Mouse (Mus musculus): ENCODE results near the gene Mark2. TPM values are rescaled to one million over a fixed set of nuclear protein-coding genes. Genes with fewer than 3 reads are reported as not detected.
A peak's percentile ranks its signal among the peaks of the same experiment; 100 is the strongest.
"Not testable (repeated sequence)": the region's sequence is repeated elsewhere in the genome, so short reads cannot be mapped to it uniquely, and the experiment has no call there.

Mark2 gene
- 55.5 and 60.2 TPM in 2 replicates for polyA plus RNA-seq (2015; fragmentation: Nextera tagmentation; extraction: Ambion mirVana)

- Histone ChIP-seq H3K9me3 (no peaks in the 10 kb centered on the region), H3K27ac (peak within 1 kb of the TSS; percentile 88), H3K36me3 (replicated peaks) (no peaks in the 10 kb centered on the region), H3K4me1 (peaks cover 47% of the 10 kb centered on the region), H3K4me2 (peak within 1 kb of the TSS; percentile 91), H3K9ac (peak within 1 kb of the TSS; percentile 87), H3K4me3 (peak within 1 kb of the TSS; percentile 75), H3K27me3 (replicated peaks) (no peaks in the 10 kb centered on the region)
- peak; percentile 94 for ATAC-seq (replicated peaks)
- WGBS: 3% methylated on average over 60 of the region's 63 CpGs
These were observed at the start of gene Mark2 for GRCm38 (mm10) chr19:7341512-7342397. Gene Mark2, minus strand, starts transcription at chr19:7341860.

- H3K36me3 ChIP-seq (replicated peaks): no peaks in the 10 kb centered on the region
- ATAC-seq (replicated peaks): no peak
These were observed 46.8 kb upstream of the Mark2 start for GRCm38 (mm10) chr19:7388488-7388887.

GRCm38 (mm10) chr19:7386042-7386441 is 44.4 kb upstream of the Mark2 start:
- H3K27me3 ChIP-seq (replicated peaks): no peaks in the 10 kb centered on the region
- WGBS: 31% methylated on average over 2 of the region's 2 CpGs

More at GRCm38 (mm10) chr19:7388488-7388887, 46.8 kb upstream of the Mark2 start:
- Histone ChIP-seq H3K9me3 (peaks cover 5% of the 10 kb centered on the region; the same call in 1 of the 2 replicates), H3K4me2 (no peak overlapping the region), H3K27me3 (replicated peaks) (no peaks in the 10 kb centered on the region), H3K4me3 (no peak overlapping the region), H3K4me1 (peaks cover 11% of the 10 kb centered on the region), H3K27ac (no peak overlapping the region), H3K9ac (no peak overlapping the region)
- WGBS: 94% methylated on average over 6 of the region's 6 CpGs

GRCm38 (mm10) chr19:7382903-7383865 is 41.5 kb upstream of the Mark2 start, which contains the start of gene Spindoc:
Gene Spindoc, minus strand, starts transcription at chr19:7382994.
- H3K4me1 ChIP-seq: peaks cover 45% of the 10 kb centered on the region
- H3K4me3 ChIP-seq: peak within 1 kb of the TSS; percentile 85
- ATAC-seq (replicated peaks): peak; percentile 98
- H3K9ac ChIP-seq: peak within 1 kb of the TSS; percentile 90
- H3K27ac ChIP-seq: peak within 1 kb of the TSS; percentile 94
- H3K9me3 ChIP-seq: no peaks in the 10 kb centered on the region
- no peaks in the 10 kb centered on the region for H3K36me3 ChIP-seq (replicated peaks)
- H3K4me2 ChIP-seq: peak within 1 kb of the TSS; percentile 63
- under 1% methylated on average over 51 of the region's 52 CpGs for WGBS
- H3K27me3 ChIP-seq (replicated peaks): no peaks in the 10 kb centered on the region

More at GRCm38 (mm10) chr19:7386042-7386441, 44.4 kb upstream of the Mark2 start:
- Histone ChIP-seq H3K4me1 (peaks cover 22% of the 10 kb centered on the region), H3K36me3 (replicated peaks) (no peaks in the 10 kb centered on the region), H3K4me2 (no peak overlapping the region), H3K27ac (no peak overlapping the region), H3K9ac (no peak overlapping the region), H3K9me3 (peaks cover 4% of the 10 kb centered on the region; the same call in 1 of the 2 replicates), H3K4me3 (no peak overlapping the region)
- no peak for ATAC-seq (replicated peaks)

- H3K9me3 ChIP-seq: no peaks in the 10 kb centered on the region
- ATAC-seq (replicated peaks): peak; percentile 60
- H3K4me2 ChIP-seq: peak overlapping the region; percentile 63
- peak overlapping the region; percentile 94 for H3K27ac ChIP-seq
- no peaks in the 10 kb centered on the region for H3K27me3 ChIP-seq (replicated peaks)
- H3K36me3 ChIP-seq (replicated peaks): no peaks in the 10 kb centered on the region
- peak overlapping the region; percentile 85 for H3K4me3 ChIP-seq
- H3K4me1 ChIP-seq: peaks cover 45% of the 10 kb centered on the region
- H3K9ac ChIP-seq: peak overlapping the region; percentile 90
- under 1% methylated on average over 55 of the region's 60 CpGs for WGBS
These were observed 40.7 kb upstream of the Mark2 start for GRCm38 (mm10) chr19:7382248-7382902.

GRCm38 (mm10) chr19:7381906-7382247 is 40.2 kb upstream of the Mark2 start:
- Histone ChIP-seq H3K4me1 (peaks cover 45% of the 10 kb centered on the region), H3K27me3 (replicated peaks) (no peaks in the 10 kb centered on the region), H3K36me3 (replicated peaks) (no peaks in the 10 kb centered on the region), H3K27ac (peak overlapping the region; percentile 94), H3K4me3 (peak overlapping the region; percentile 85), H3K9me3 (no peaks in the 10 kb centered on the region), H3K4me2 (peak overlapping the region; percentile 63), H3K9ac (peak overlapping the region; percentile 90)
- 0% methylated on average over 8 of the region's 8 CpGs for WGBS
- no peak for ATAC-seq (replicated peaks)

- Histone ChIP-seq H3K9ac (no peak overlapping the region), H3K27ac (no peak overlapping the region), H3K4me1 (peaks cover 31% of the 10 kb centered on the region), H3K4me2 (no peak overlapping the region), H3K36me3 (replicated peaks) (peaks cover 21% of the 10 kb centered on the region; the same call in 1 of the 2 replicates), H3K9me3 (no peaks in the 10 kb centered on the region), H3K27me3 (replicated peaks) (no peaks in the 10 kb centered on the region), H3K4me3 (no peak overlapping the region)
- 74% methylated on average over 2 of the region's 2 CpGs for WGBS
- no peak for ATAC-seq (replicated peaks)
These were observed 36.0 kb upstream of the Mark2 start for GRCm38 (mm10) chr19:7377639-7378038.

GRCm38 (mm10) chr19:7374491-7374890 is 32.8 kb upstream of the Mark2 start:
- H3K36me3 ChIP-seq (replicated peaks): peaks cover 42% of the 10 kb centered on the region
- no peak overlapping the region for H3K4me2 ChIP-seq
- H3K4me1 ChIP-seq: peaks cover 8% of the 10 kb centered on the region
- no peak overlapping the region for H3K4me3 ChIP-seq
- H3K9me3 ChIP-seq: no peaks in the 10 kb centered on the region
- H3K27me3 ChIP-seq (replicated peaks): no peaks in the 10 kb centered on the region
- no peak overlapping the region for H3K27ac ChIP-seq
- 97% methylated on average over 8 of the region's 8 CpGs for WGBS
- no peak for ATAC-seq (replicated peaks)
- H3K9ac ChIP-seq: no peak overlapping the region

- not testable (repeated sequence) for H3K4me3 ChIP-seq; H3K9ac ChIP-seq; H3K27me3 ChIP-seq (replicated peaks); ATAC-seq (replicated peaks); H3K27ac ChIP-seq; H3K4me1 ChIP-seq; H3K9me3 ChIP-seq; H3K4me2 ChIP-seq
- 92% methylated on average over 4 of the region's 4 CpGs for WGBS
- peaks cover 44% of the 10 kb centered on the region for H3K36me3 ChIP-seq (replicated peaks)
These were observed 27.8 kb upstream of the Mark2 start for GRCm38 (mm10) chr19:7369469-7369868.

GRCm38 (mm10) chr19:7353636-7354035 is 12.0 kb upstream of the Mark2 start:
- Histone ChIP-seq H3K27me3 (replicated peaks) (no peaks in the 10 kb centered on the region), H3K36me3 (replicated peaks) (peaks cover 11% of the 10 kb centered on the region; the same call in 1 of the 2 replicates), H3K4me1 (no peaks in the 10 kb centered on the region), H3K4me3 (no peak overlapping the region), H3K27ac (no peak overlapping the region), H3K9me3 (no peaks in the 10 kb centered on the region), H3K4me2 (no peak overlapping the region), H3K9ac (no peak overlapping the region)
- ATAC-seq (replicated peaks): no peak
- WGBS: 46% methylated on average over 6 of the region's 6 CpGs

GRCm38 (mm10) chr19:7352809-7353495 is 11.3 kb upstream of the Mark2 start:
- H3K27me3 ChIP-seq (replicated peaks): no peaks in the 10 kb centered on the region
- no peak overlapping the region for H3K4me2 ChIP-seq
- WGBS: 76% methylated on average over 11 of the region's 11 CpGs

More at GRCm38 (mm10) chr19:7352809-7353495, 11.3 kb upstream of the Mark2 start:
- H3K9ac ChIP-seq: no peak overlapping the region
- no peak overlapping the region for H3K27ac ChIP-seq
- H3K4me1 ChIP-seq: no peaks in the 10 kb centered on the region
- H3K9me3 ChIP-seq: no peaks in the 10 kb centered on the region
- no peak overlapping the region for H3K4me3 ChIP-seq
- peaks cover 8% of the 10 kb centered on the region; the same call in 1 of the 2 replicates for H3K36me3 ChIP-seq (replicated peaks)
- no peak for ATAC-seq (replicated peaks)
